Mouse (Mus musculus): ENCODE data around the gene Fxyd7. TPM values are rescaled to one million over a fixed set of nuclear protein-coding genes. Genes with fewer than 3 reads are reported as not detected.

The Fxyd7 gene
- polyA plus RNA-seq, 1 experiment from 2014 or later: 42.2 TPM

- 63% methylated on average over 1 of the region's 1 CpGs for WGBS
These were observed 29.8 kb upstream of the Fxyd7 start for GRCm38 (mm10) chr7:31081106-31081505.

GRCm38 (mm10) chr7:31080611-31081010 lies 29.3 kb upstream of the Fxyd7 start:
- Histone ChIP-seq H3K4me3 (ENCODE audit: low read depth, low read length) (no peak overlapping the region), H3K36me3 (ENCODE audit: control insufficient read depth, insufficient read depth, low read length) (no peaks in the 10 kb centered on the region), H3K9me3 (ENCODE audit: control insufficient read depth, low read depth, low read length) (no peaks in the 10 kb centered on the region), H3K27ac (ENCODE audit: low read length) (no peak overlapping the region), H3K4me1 (ENCODE audit: control insufficient read depth, insufficient read depth, low read length) (peaks cover 19% of the 10 kb centered on the region; the same call in 1 of the 2 replicates), H3K27me3 (ENCODE audit: control insufficient read depth, insufficient read depth, low read length) (no peaks in the 10 kb centered on the region), H3K9ac (replicated peaks; ENCODE audit: low read depth, low read length) (no peak overlapping the region), H3K4me2 (replicated peaks; ENCODE audit: low read depth, low read length) (no peak overlapping the region)
- no peak for ATAC-seq (ENCODE audit: insufficient number of reproducible peaks, insufficient read depth, low FRiP score, low read depth)
- WGBS: 72% methylated on average over 3 of the region's 3 CpGs

More at GRCm38 (mm10) chr7:31081106-31081505, 29.8 kb upstream of the Fxyd7 start:
- Histone ChIP-seq H3K9me3 (ENCODE audit: control insufficient read depth, low read depth, low read length) (no peaks in the 10 kb centered on the region), H3K36me3 (ENCODE audit: control insufficient read depth, insufficient read depth, low read length) (no peaks in the 10 kb centered on the region), H3K27ac (ENCODE audit: low read length) (no peak overlapping the region), H3K4me1 (ENCODE audit: control insufficient read depth, insufficient read depth, low read length) (peaks cover 19% of the 10 kb centered on the region; the same call in 1 of the 2 replicates), H3K4me2 (replicated peaks; ENCODE audit: low read depth, low read length) (no peak overlapping the region), H3K27me3 (ENCODE audit: control insufficient read depth, insufficient read depth, low read length) (no peaks in the 10 kb centered on the region), H3K4me3 (ENCODE audit: low read depth, low read length) (no peak overlapping the region), H3K9ac (replicated peaks; ENCODE audit: low read depth, low read length) (no peak overlapping the region)
- ATAC-seq (ENCODE audit: insufficient number of reproducible peaks, insufficient read depth, low FRiP score, low read depth): no peak

- no peak overlapping the region for H3K4me3 ChIP-seq (ENCODE audit: low read depth, low read length)
- peaks cover 13% of the 10 kb centered on the region; the same call in 1 of the 2 replicates for H3K4me1 ChIP-seq (ENCODE audit: control insufficient read depth, insufficient read depth, low read length)
- ATAC-seq (ENCODE audit: insufficient number of reproducible peaks, insufficient read depth, low FRiP score, low read depth): no peak
- no peaks in the 10 kb centered on the region for H3K36me3 ChIP-seq (ENCODE audit: control insufficient read depth, insufficient read depth, low read length)
- 85% methylated on average over 8 of the region's 8 CpGs for WGBS
- no peak overlapping the region for H3K27ac ChIP-seq (ENCODE audit: low read length)
- H3K27me3 ChIP-seq (ENCODE audit: control insufficient read depth, insufficient read depth, low read length): no peaks in the 10 kb centered on the region
- no peak overlapping the region for H3K4me2 ChIP-seq (replicated peaks; ENCODE audit: low read depth, low read length)
- no peak overlapping the region for H3K9ac ChIP-seq (replicated peaks; ENCODE audit: low read depth, low read length)
- no peaks in the 10 kb centered on the region for H3K9me3 ChIP-seq (ENCODE audit: control insufficient read depth, low read depth, low read length)
These were observed 28.4 kb upstream of the Fxyd7 start for GRCm38 (mm10) chr7:31079670-31080069.

GRCm38 (mm10) chr7:31077885-31078445 lies 26.7 kb upstream of the Fxyd7 start:
- ATAC-seq (ENCODE audit: insufficient number of reproducible peaks, insufficient read depth, low FRiP score, low read depth): peak; percentile 28; the same call in 1 of the 2 replicates
- Histone ChIP-seq H3K4me1 (ENCODE audit: control insufficient read depth, insufficient read depth, low read length) (peaks cover 9% of the 10 kb centered on the region; the same call in 1 of the 2 replicates), H3K9me3 (ENCODE audit: control insufficient read depth, low read depth, low read length) (no peaks in the 10 kb centered on the region), H3K4me3 (ENCODE audit: low read depth, low read length) (no peak overlapping the region), H3K27me3 (ENCODE audit: control insufficient read depth, insufficient read depth, low read length) (no peaks in the 10 kb centered on the region), H3K27ac (ENCODE audit: low read length) (no peak overlapping the region), H3K9ac (replicated peaks; ENCODE audit: low read depth, low read length) (no peak overlapping the region), H3K36me3 (ENCODE audit: control insufficient read depth, insufficient read depth, low read length) (no peaks in the 10 kb centered on the region), H3K4me2 (replicated peaks; ENCODE audit: low read depth, low read length) (no peak overlapping the region)
- 39% methylated on average over 5 of the region's 5 CpGs for WGBS

- Histone ChIP-seq H3K36me3 (ENCODE audit: control insufficient read depth, insufficient read depth, low read length) (no peaks in the 10 kb centered on the region), H3K4me2 (replicated peaks; ENCODE audit: low read depth, low read length) (no peak overlapping the region), H3K9ac (replicated peaks; ENCODE audit: low read depth, low read length) (no peak overlapping the region), H3K4me1 (ENCODE audit: control insufficient read depth, insufficient read depth, low read length) (peaks cover 9% of the 10 kb centered on the region), H3K27me3 (ENCODE audit: control insufficient read depth, insufficient read depth, low read length) (no peaks in the 10 kb centered on the region), H3K9me3 (ENCODE audit: control insufficient read depth, low read depth, low read length) (no peaks in the 10 kb centered on the region), H3K4me3 (ENCODE audit: low read depth, low read length) (no peak overlapping the region), H3K27ac (ENCODE audit: low read length) (peak overlapping the region; percentile 80; the same call in 1 of the 2 replicates)
- peak; percentile 5; the same call in 1 of the 2 replicates for ATAC-seq (ENCODE audit: insufficient number of reproducible peaks, insufficient read depth, low FRiP score, low read depth)
- 51% methylated on average over 6 of the region's 6 CpGs for WGBS
These were observed 26.2 kb upstream of the Fxyd7 start for GRCm38 (mm10) chr7:31077470-31077869.

- Histone ChIP-seq H3K36me3 (ENCODE audit: control insufficient read depth, insufficient read depth, low read length) (no peaks in the 10 kb centered on the region), H3K4me3 (ENCODE audit: low read depth, low read length) (peak within 1 kb of the TSS; percentile 30), H3K27ac (ENCODE audit: low read length) (peak within 1 kb of the TSS; percentile 80), H3K9me3 (ENCODE audit: control insufficient read depth, low read depth, low read length) (no peaks in the 10 kb centered on the region), H3K4me1 (ENCODE audit: control insufficient read depth, insufficient read depth, low read length) (peaks cover 18% of the 10 kb centered on the region), H3K27me3 (ENCODE audit: control insufficient read depth, insufficient read depth, low read length) (no peaks in the 10 kb centered on the region), H3K4me2 (replicated peaks; ENCODE audit: low read depth, low read length) (peak within 1 kb of the TSS; percentile 34), H3K9ac (replicated peaks; ENCODE audit: low read depth, low read length) (0 out of 2 replicates have a peak within 1 kb of the TSS, but pooled peaks have one; percentile 4)
- peak; percentile 78 for ATAC-seq (ENCODE audit: insufficient number of reproducible peaks, insufficient read depth, low FRiP score, low read depth)
- 38% methylated on average over 5 of the region's 5 CpGs for WGBS
These were observed 25.2 kb upstream of the Fxyd7 start, which contains the start of gene Fxyd3 for GRCm38 (mm10) chr7:31076492-31076891. Fxyd3 (minus strand) TSS chr7:31076704.

GRCm38 (mm10) chr7:31074713-31075069 lies 23.4 kb upstream of the Fxyd7 start:
- 0 out of 2 replicates have a peak, but pooled peaks cover 3% of the 10 kb centered on the region for H3K36me3 ChIP-seq (ENCODE audit: control insufficient read depth, insufficient read depth, low read length)
- H3K27me3 ChIP-seq (ENCODE audit: control insufficient read depth, insufficient read depth, low read length): no peaks in the 10 kb centered on the region
- H3K4me3 ChIP-seq (ENCODE audit: low read depth, low read length): peak overlapping the region; percentile 30
- H3K4me1 ChIP-seq (ENCODE audit: control insufficient read depth, insufficient read depth, low read length): peaks cover 27% of the 10 kb centered on the region
- peak overlapping the region; percentile 87; the same call in 1 of the 2 replicates for H3K27ac ChIP-seq (ENCODE audit: low read length)
- H3K9me3 ChIP-seq (ENCODE audit: control insufficient read depth, low read depth, low read length): no peaks in the 10 kb centered on the region
- no peak overlapping the region for H3K9ac ChIP-seq (replicated peaks; ENCODE audit: low read depth, low read length)
- peak overlapping the region; percentile 34 for H3K4me2 ChIP-seq (replicated peaks; ENCODE audit: low read depth, low read length)
- WGBS: 70% methylated on average over 5 of the region's 5 CpGs
- no peak for ATAC-seq (ENCODE audit: insufficient number of reproducible peaks, insufficient read depth, low FRiP score, low read depth)

- whole genome bisulfite sequencing: 49% methylated on average over 7 of the region's 7 CpGs
- H3K4me3 ChIP-seq (ENCODE audit: low read depth, low read length): peak overlapping the region; percentile 30
- H3K9me3 ChIP-seq (ENCODE audit: control insufficient read depth, low read depth, low read length): no peaks in the 10 kb centered on the region
- no peaks in the 10 kb centered on the region for H3K27me3 ChIP-seq (ENCODE audit: control insufficient read depth, insufficient read depth, low read length)
- peaks cover 27% of the 10 kb centered on the region for H3K4me1 ChIP-seq (ENCODE audit: control insufficient read depth, insufficient read depth, low read length)
- H3K36me3 ChIP-seq (ENCODE audit: control insufficient read depth, insufficient read depth, low read length): peaks cover 3% of the 10 kb centered on the region; the same call in 1 of the 2 replicates
- peak overlapping the region; percentile 87 for H3K27ac ChIP-seq (ENCODE audit: low read length)
- H3K9ac ChIP-seq (replicated peaks; ENCODE audit: low read depth, low read length): no peak overlapping the region
- H3K4me2 ChIP-seq (replicated peaks; ENCODE audit: low read depth, low read length): peak overlapping the region; percentile 34
- no peak for ATAC-seq (ENCODE audit: insufficient number of reproducible peaks, insufficient read depth, low FRiP score, low read depth)
These were observed 22.9 kb upstream of the Fxyd7 start for GRCm38 (mm10) chr7:31074061-31074712.

Measured in stomach, embryonic 14.5 days (tissue).